Mouse (Mus musculus) cerebral cortex, adult 2 months (tissue): ENCODE results near the gene Rnf214.

ENCODE experiments used
- WGBS: fragments of 180-500 bp; shearing (Covaris S2); methylation state at CpG from one replicate; pipeline ENCODE4 v1.1.7; 2018; 5-methylcytosine and 5-hydroxymethylcytosine counted together

Rnf214 gene

GRCm38 (mm10) chr9:45906355-45907077, at the start of gene Rnf214, which contains the start of gene Pcsk7:
TSS of gene Rnf214 (minus strand) at chr9:45906911.
TSS of gene Pcsk7 (plus strand) at chr9:45906497.
- WGBS, result under 1% methylated on average over 71 of the region's 80 CpGs

GRCm38 (mm10) chr9:45955107-45955963, 48.6 kb upstream of the Rnf214 start, which contains the start of gene Sidt2:
TSS of gene Sidt2 (minus strand) at chr9:45955258.
- WGBS, result under 1% methylated on average over 48 of the region's 48 CpGs

- under 1% methylated on average over 63 of the region's 63 CpGs for WGBS
Observed at GRCm38 (mm10) chr9:45954294-45955106, 47.8 kb upstream of the Rnf214 start.

- WGBS, result 46% methylated on average over 13 of the region's 13 CpGs
Observed at GRCm38 (mm10) chr9:45953511-45954293, 47.0 kb upstream of the Rnf214 start.

GRCm38 (mm10) chr9:45952890-45953289, 46.2 kb upstream of the Rnf214 start:
- 71% methylated on average over 7 of the region's 7 CpGs for WGBS

- WGBS, result 93% methylated on average over 4 of the region's 4 CpGs
Observed at GRCm38 (mm10) chr9:45952057-45952456, 45.3 kb upstream of the Rnf214 start.

- WGBS, result 89% methylated on average over 10 of the region's 10 CpGs
Observed at GRCm38 (mm10) chr9:45946872-45947183, 40.1 kb upstream of the Rnf214 start.

- WGBS, result 90% methylated on average over 16 of the region's 16 CpGs
Observed at GRCm38 (mm10) chr9:45946182-45946871, 39.6 kb upstream of the Rnf214 start.

GRCm38 (mm10) chr9:45945721-45946120, 39.0 kb upstream of the Rnf214 start:
- WGBS, result 78% methylated on average over 13 of the region's 13 CpGs

GRCm38 (mm10) chr9:45944506-45945400, 38.0 kb upstream of the Rnf214 start:
- WGBS, result 84% methylated on average over 13 of the region's 13 CpGs

- 87% methylated on average over 8 of the region's 8 CpGs for WGBS
Observed at GRCm38 (mm10) chr9:45943628-45944505, 37.2 kb upstream of the Rnf214 start.

GRCm38 (mm10) chr9:45942916-45943315, 36.2 kb upstream of the Rnf214 start:
- 91% methylated on average over 8 of the region's 8 CpGs for WGBS

GRCm38 (mm10) chr9:45942464-45942863, 35.8 kb upstream of the Rnf214 start:
- WGBS, result 92% methylated on average over 16 of the region's 16 CpGs

- 72% methylated on average over 18 of the region's 18 CpGs for WGBS
Observed at GRCm38 (mm10) chr9:45941329-45941888, 34.7 kb upstream of the Rnf214 start.

- WGBS, result 95% methylated on average over 6 of the region's 6 CpGs
Observed at GRCm38 (mm10) chr9:45939794-45940193, 33.1 kb upstream of the Rnf214 start.

- 77% methylated on average over 15 of the region's 15 CpGs for WGBS
Observed at GRCm38 (mm10) chr9:45938952-45939637, 32.4 kb upstream of the Rnf214 start.

- WGBS, result 76% methylated on average over 8 of the region's 8 CpGs
Observed at GRCm38 (mm10) chr9:45938088-45938487, 31.4 kb upstream of the Rnf214 start.

- 8% methylated on average over 3 of the region's 3 CpGs for WGBS
Observed at GRCm38 (mm10) chr9:45936883-45937282, 30.2 kb upstream of the Rnf214 start.
